Mouse (Mus musculus) bone marrow, adult 2 months (tissue): Measurements from ENCODE around the gene Luzp4. TPM values are rescaled to one million over a fixed set of nuclear protein-coding genes. Genes with fewer than 3 reads are reported as not detected.
"Not testable (repeated sequence)": the region's sequence is repeated elsewhere in the genome, so short reads cannot be mapped to it uniquely, and the experiment has no call there.

ENCODE experiments used
- H3K27ac ChIP-seq: fragments of 200-500 bp; 2 replicates; pipeline ENCODE4 v1.5.1; 2012; ENCODE audit warnings: low read depth, mild to moderate bottlenecking, control low read depth, inconsistent platforms, low read length; ENCODE audit not compliant: control insufficient read depth, poor library complexity, insufficient read depth
- H3K4me1 ChIP-seq: fragments of 200-500 bp; 2 replicates; pipeline ENCODE4 v1.6.1; 2011; ENCODE audit warnings: low read length; ENCODE audit not compliant: control insufficient read depth, insufficient read depth
- H3K4me3 ChIP-seq: fragments of 200-500 bp; replicated peaks from 2 replicates; pipeline ENCODE3; 2011; ENCODE audit warnings: mild to moderate bottlenecking, low read depth, low read length, control low read depth; ENCODE audit not compliant: control insufficient read depth
- WGBS: fragments of 180-500 bp; shearing (Covaris S2); methylation state at CpG from one replicate; pipeline ENCODE4 v1.1.7; 2018; 5-methylcytosine and 5-hydroxymethylcytosine counted together
- polyA plus RNA-seq: library from polyadenylated mRNA; stranded (reverse); fragments of >200 nt; gene quantifications from 2 replicates; pipeline ENCODE4 v1.2.4, GENCODE M21; 2011; ENCODE audit warnings: low replicate concordance; ENCODE audit not compliant: missing spikeins, insufficient read depth, insufficient read length

Gene Luzp4
- polyA plus RNA-seq, result not detected in 2 replicates

GRCm38 (mm10) chrX:148857340-148857739, at the start of gene Luzp4:
TSS of gene Luzp4 (plus strand) at chrX:148857640.
- not testable (repeated sequence) for H3K4me1 ChIP-seq, H3K27ac ChIP-seq, H3K4me3 ChIP-seq
- WGBS, result 83% methylated on average over 3 of the region's 6 CpGs

DNA sequence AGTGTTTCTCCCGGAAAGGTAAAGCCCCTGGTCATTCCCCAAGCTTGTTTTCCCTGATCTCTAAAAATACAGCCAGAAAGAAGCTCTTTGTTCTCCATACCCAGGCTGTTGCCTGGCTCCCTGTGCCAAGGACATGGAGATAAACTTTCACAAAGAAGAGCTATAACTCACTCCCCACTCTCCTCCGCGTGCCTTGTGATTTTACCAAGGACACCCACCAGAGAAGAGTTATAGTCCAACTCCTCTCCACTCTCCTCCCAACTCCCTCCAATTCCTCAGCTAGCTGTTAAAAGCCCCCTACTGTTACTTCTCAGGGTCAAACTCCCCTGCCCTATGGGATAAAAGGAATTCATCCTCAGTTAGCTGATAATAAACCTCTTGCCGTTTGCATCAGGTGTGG, 15.6 kb upstream of the Luzp4 start:
- not testable (repeated sequence) for H3K4me3 ChIP-seq, H3K27ac ChIP-seq, H3K4me1 ChIP-seq
- 81% methylated on average over 4 of the region's 4 CpGs for WGBS

Other genes with a start within 250 kb of the Luzp4 start
- not detected in 2 replicates for gene Gm8334, start 242.5 kb upstream of the Luzp4 start, polyA plus RNA-seq
- gene Gm15127, start 194.0 kb upstream of the Luzp4 start, polyA plus RNA-seq, result not detected in 2 replicates
- not detected in 2 replicates for gene Ott, start 216.6 kb downstream of the Luzp4 start, polyA plus RNA-seq